ENCODE assay signal across 8 mouse cellular contexts in genomic region chr16:78301183-78301830, GRCm38 (mm10). TPM values are rescaled to one million over a fixed set of nuclear protein-coding genes. Genes with fewer than 3 reads are reported as not detected.
DNase-seq lines count a peak whose midpoint lies in the region; ATAC-seq lines count a peak whose summit lies in the region.

Gene Cxadr, plus strand, starts transcription at chr16:78301489.

- no peaks in the 10 kb centered on the region for H3K27me3 ChIP-seq in intestine, embryonic 15.5 days (replicated peaks)

- WGBS in intestine, embryonic 15.5 days: under 1% methylated on average over 33 of the region's 34 CpGs

- peak within 1 kb of the TSS; percentile 82 for H3K4me3 ChIP-seq in intestine, embryonic 15.5 days (replicated peaks)

- H3K9me3 ChIP-seq in intestine, embryonic 15.5 days: no peaks in the 10 kb centered on the region

- peak within 1 kb of the TSS; percentile 90 for H3K27ac ChIP-seq in intestine, embryonic 15.5 days

- peak within 1 kb of the TSS; percentile 82 for H3K9ac ChIP-seq in intestine, embryonic 15.5 days

- intact Hi-C loops in left cerebral cortex, postnatal 14 days (cut with DNase I): loop anchor here (5.0 kb wide), 2 partner anchors 64 to 104 kb away; no protein-coding TSS in a partner anchor

- H3K4me1 ChIP-seq in intestine, embryonic 15.5 days (replicated peaks): no peaks in the 10 kb centered on the region

- peak within 1 kb of the TSS; percentile 93 for H3K4me2 ChIP-seq in intestine, embryonic 15.5 days (replicated peaks)

- H3K36me3 ChIP-seq in intestine, embryonic 15.5 days: no peaks in the 10 kb centered on the region

- peak; percentile 81 for ATAC-seq in common myeloid progenitor, adult 5-6 weeks (replicated peaks; ENCODE audit: low read depth, poor library complexity, severe bottlenecking)
- ATAC-seq in intestine, embryonic 15.5 days: peak; percentile 95
- peak; percentile 77 for ATAC-seq in megakaryocyte progenitor cell, adult 5-6 weeks (replicated peaks; ENCODE audit: poor library complexity)

- peak; percentile 29 for DNase-seq in adrenal gland, adult 8-10 months
- DNase-seq in gonadal fat pad, adult 2 months (ENCODE audit: low read depth): no peak
- peak; percentile 75 to 85 for DNase-seq in left cerebral cortex, postnatal 14 days (ENCODE audit: low spot score in 2 of 2)
- DNase-seq in right cerebral cortex, adult 2 months (ENCODE audit: low spot score in 2 of 2): peak; percentile 81 to 83
- no peak for DNase-seq in MN1 (ENCODE audit: low spot score)

RNA-seq across cellular contexts. Expression of gene Cxadr, which starts in this region (rescaled TPM):
- total RNA-seq in adrenal gland, adult 8-10 months (2022): 10 to 100 TPM in 2 of 4 experiments, 1 to 10 TPM in 2; 2.0 to 18.4 (median 9.3) TPM
- total RNA-seq in common myeloid progenitor, adult 5-6 weeks (2017): 0.32 TPM in 1 of 2 replicates, not detected in the other
- polyA plus RNA-seq in gonadal fat pad, adult 2 months (2012; rRNA removed): 15.3 and 18.7 TPM in 2 replicates
- polyA plus RNA-seq in intestine, embryonic 15.5 days (2015; fragmentation: Nextera tagmentation; extraction: Ambion mirVana): 50.6 and 53.7 TPM in 2 replicates
- 10 to 100 TPM; 81.3 to 84.9 TPM for total RNA-seq in left cerebral cortex, postnatal 14 days (2021)
- total RNA-seq in megakaryocyte progenitor cell, adult 5-6 weeks (2015): 1.6 and 1.9 TPM in 2 replicates
- 2.7 and 7.5 TPM in 2 replicates for total RNA-seq in megakaryocyte progenitor cell, adult 5-6 weeks (2017)

Comparison
In these comparisons a context has a peak if more than half of its experiments do, and no peak if none do; other contexts are left out.
1. RNA of gene Cxadr (total RNA-seq): 81.3 to 84.9 TPM in left cerebral cortex, postnatal 14 days; 2.0 to 18.4 TPM in adrenal gland, adult 8-10 months, 1.6 to 7.5 TPM in megakaryocyte progenitor cell, adult 5-6 weeks and 0.32 TPM in common myeloid progenitor, adult 5-6 weeks; every median in the first group is over 4 times any median in the second.
2. Peak in ATAC-seq in common myeloid progenitor, adult 5-6 weeks; RNA of the gene not detected or under 1 TPM.
3. DNase-seq: peak in adrenal gland, adult 8-10 months (single experiment), left cerebral cortex, postnatal 14 days (2 of 2) and right cerebral cortex, adult 2 months (2 of 2); none in gonadal fat pad, adult 2 months (single experiment) and MN1 (single experiment).
4. Peak in every context shown above with its lines, with median percentiles within 50 percentile points of each other: ATAC-seq.